Mouse (Mus musculus) adipose tissue, adult 10 weeks (tissue): ENCODE measurements around the gene Slc39a3. TPM values are rescaled to one million over a fixed set of nuclear protein-coding genes. Genes with fewer than 3 reads are reported as not detected.

Source experiments
- polyA plus RNA-seq: library from polyadenylated mRNA; stranded (reverse); fragments of 350-450 nt; fragmentation: Illumina TruSeq; extraction: RNeasy Lipid Tissue Mini Kit (QIAGEN cat#74804); gene quantifications from one replicate; pipeline ENCODE4 v1.2.3, GENCODE M21; 2014; ENCODE audit warnings: low read depth, low replicate concordance

The Slc39a3 gene
- 17.6 TPM for polyA plus RNA-seq

GRCm38 (mm10) chr10:81036988-81037580, at the start of gene Slc39a3:
TSS of gene Slc39a3 (minus strand) at chr10:81037426.

DNA sequence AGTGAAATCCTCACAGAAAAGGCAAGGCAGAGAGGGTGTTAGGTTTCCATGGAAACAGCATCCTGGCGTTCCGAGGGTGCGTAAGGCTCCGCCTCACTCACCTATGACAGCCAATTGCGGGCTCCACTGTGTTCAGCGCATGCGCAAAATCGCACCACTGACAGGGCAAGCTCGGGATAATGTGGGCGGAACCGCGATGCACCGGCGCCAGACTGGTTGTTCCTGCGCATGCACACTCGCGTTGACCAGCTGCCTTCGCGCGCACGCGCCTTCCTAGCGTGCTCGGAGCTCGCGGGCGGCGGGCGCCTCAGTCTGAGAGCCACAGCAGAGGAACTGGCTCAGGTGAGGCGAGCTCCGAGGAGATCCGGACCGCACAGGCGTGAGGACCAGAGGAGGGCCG, 32.6 kb upstream of the Slc39a3 start, which contains the start of gene Thop1:
Gene Thop1, plus strand, starts transcription at position 200 of the 400 bp plus-strand sequence.

GRCm38 (mm10) chr10:81059603-81060543, 22.6 kb upstream of the Slc39a3 start, which contains the start of gene Sgta:
TSS of gene Sgta (minus strand) at chr10:81060181.

GRCm38 (mm10) chr10:81025639-81026275, 11.5 kb downstream of the Slc39a3 start, which contains the start of gene Diras1:
TSS of gene Diras1 (minus strand) at chr10:81025662.

DNA sequence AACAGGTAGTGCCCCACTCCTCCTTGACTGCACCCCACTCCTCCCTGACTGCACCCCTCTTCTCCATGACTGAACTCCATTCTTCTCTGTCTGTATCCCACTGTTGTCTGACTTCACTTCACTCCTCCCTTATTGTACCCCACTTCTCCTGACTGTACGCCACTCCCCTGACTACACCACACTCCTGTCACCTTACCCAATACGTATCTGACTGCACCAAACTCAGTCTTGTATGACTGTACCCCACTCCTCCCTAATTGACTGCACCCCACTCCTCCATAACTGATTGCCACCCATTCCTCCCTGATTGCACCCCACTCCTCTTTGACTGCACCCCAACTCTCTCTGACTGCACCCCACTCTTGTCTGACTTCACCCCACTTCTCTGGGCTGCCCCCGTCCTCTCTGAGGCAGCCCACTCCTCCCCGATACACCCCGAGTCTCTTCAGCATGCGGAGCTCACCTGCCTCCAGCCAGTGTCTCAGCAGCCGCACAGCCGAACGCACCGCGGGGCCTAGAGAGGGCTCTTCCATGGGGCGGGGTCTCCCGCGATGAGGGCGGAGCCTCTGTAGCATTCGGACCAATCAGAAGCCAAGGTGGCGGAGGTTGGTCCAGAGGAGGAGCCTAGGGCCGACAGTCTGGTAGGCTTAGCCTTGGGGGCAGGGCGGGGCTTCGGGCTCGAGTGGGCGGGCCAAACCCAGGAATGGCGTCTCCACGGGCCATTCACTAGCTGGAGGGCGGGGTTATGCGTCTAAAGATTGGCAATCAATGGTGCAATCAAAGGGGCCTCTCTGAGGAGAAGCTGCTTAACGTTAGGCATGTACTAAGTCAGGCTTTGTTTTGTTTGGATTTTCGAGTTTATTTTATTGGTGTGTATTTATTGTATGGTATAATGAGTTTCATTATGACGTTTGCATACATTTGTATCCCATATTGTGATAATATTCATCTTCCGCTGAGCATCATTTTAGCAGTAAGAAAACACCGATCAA, 22.5 kb downstream of the Slc39a3 start, which contains the start of gene Gng7:
Gene Gng7, minus strand, starts transcription at position 553 of the 992 bp plus-strand sequence.

Other genes starting within 250 kb of the Slc39a3 start
- 31.2 TPM for gene Sf3a2, start 239.2 kb downstream of the Slc39a3 start, polyA plus RNA-seq
- gene Plekhj1, start 238.8 kb downstream of the Slc39a3 start, polyA plus RNA-seq: 48.9 TPM
- gene Amh, start 232.2 kb downstream of the Slc39a3 start, polyA plus RNA-seq: 0.19 TPM
- gene Jsrp1, start 223.9 kb downstream of the Slc39a3 start, polyA plus RNA-seq: not detected
- gene Oaz1, start 210.8 kb downstream of the Slc39a3 start, polyA plus RNA-seq: 485 TPM
- not detected for gene Lingo3, start 193.4 kb downstream of the Slc39a3 start, polyA plus RNA-seq
- gene Lsm7, start 182.2 kb downstream of the Slc39a3 start, polyA plus RNA-seq: 80.8 TPM
- 22.0 TPM for gene Sppl2b, start 182.2 kb downstream of the Slc39a3 start, polyA plus RNA-seq
- 0.10 TPM for gene Tmprss9, start 165.6 kb downstream of the Slc39a3 start, polyA plus RNA-seq
- 135 TPM for gene Timm13, start 136.5 kb downstream of the Slc39a3 start, polyA plus RNA-seq
- 11.7 TPM for gene Lmnb2, start 119.2 kb downstream of the Slc39a3 start, polyA plus RNA-seq
- gene Gadd45b, start 107.4 kb downstream of the Slc39a3 start, polyA plus RNA-seq: 7.9 TPM
- gene Gng7, start 22.5 kb downstream of the Slc39a3 start, polyA plus RNA-seq: 5.7 TPM
- not detected for gene Diras1, start 11.8 kb downstream of the Slc39a3 start, polyA plus RNA-seq
- 94.7 TPM for gene Sgta, start 22.8 kb upstream of the Slc39a3 start, polyA plus RNA-seq
- gene Thop1, start 32.6 kb upstream of the Slc39a3 start, polyA plus RNA-seq: 18.0 TPM
- 0.15 TPM for gene Creb3l3, start 61.4 kb upstream of the Slc39a3 start, polyA plus RNA-seq
- gene Map2k2, start 68.5 kb upstream of the Slc39a3 start, polyA plus RNA-seq: 98.4 TPM
- 26.5 TPM for gene Zbtb7a, start 97.8 kb upstream of the Slc39a3 start, polyA plus RNA-seq
- gene Pias4, start 130.5 kb upstream of the Slc39a3 start, polyA plus RNA-seq: 23.4 TPM
- gene Eef2, start 139.2 kb upstream of the Slc39a3 start, polyA plus RNA-seq: 1,511 TPM
- gene Dapk3, start 145.6 kb upstream of the Slc39a3 start, polyA plus RNA-seq: 50.3 TPM
- gene 4930442H23Rik, start 146.4 kb upstream of the Slc39a3 start, polyA plus RNA-seq: not detected
- not detected for gene Nmrk2, start 164.6 kb upstream of the Slc39a3 start, polyA plus RNA-seq
- not detected for gene Atcay, start 193.4 kb upstream of the Slc39a3 start, polyA plus RNA-seq
- gene Zfr2, start 195.7 kb upstream of the Slc39a3 start, polyA plus RNA-seq: 11.6 TPM
- 2.8 TPM for gene Matk, start 215.5 kb upstream of the Slc39a3 start, polyA plus RNA-seq
- 87.0 TPM for gene Mrpl54, start 229.5 kb upstream of the Slc39a3 start, polyA plus RNA-seq
- gene Apba3, start 229.5 kb upstream of the Slc39a3 start, polyA plus RNA-seq: 47.8 TPM